Mouse (Mus musculus) adrenal gland, postnatal 14 days (tissue): ENCODE measurements at regions not wholly inside any gene's neighbourhood (a gene's known extent, or its start where the extent isn't known, plus 50 kb on each side); places are given as distances from the start of the nearest gene placed in this dataset.
A peak's percentile ranks its signal among the peaks of the same experiment; 100 is the strongest.

Source experiments
- DNase-seq: peaks from one replicate; pipeline ENCODE4 v3.0.0; 2021; ENCODE audit warnings: mixed read lengths

DNA sequence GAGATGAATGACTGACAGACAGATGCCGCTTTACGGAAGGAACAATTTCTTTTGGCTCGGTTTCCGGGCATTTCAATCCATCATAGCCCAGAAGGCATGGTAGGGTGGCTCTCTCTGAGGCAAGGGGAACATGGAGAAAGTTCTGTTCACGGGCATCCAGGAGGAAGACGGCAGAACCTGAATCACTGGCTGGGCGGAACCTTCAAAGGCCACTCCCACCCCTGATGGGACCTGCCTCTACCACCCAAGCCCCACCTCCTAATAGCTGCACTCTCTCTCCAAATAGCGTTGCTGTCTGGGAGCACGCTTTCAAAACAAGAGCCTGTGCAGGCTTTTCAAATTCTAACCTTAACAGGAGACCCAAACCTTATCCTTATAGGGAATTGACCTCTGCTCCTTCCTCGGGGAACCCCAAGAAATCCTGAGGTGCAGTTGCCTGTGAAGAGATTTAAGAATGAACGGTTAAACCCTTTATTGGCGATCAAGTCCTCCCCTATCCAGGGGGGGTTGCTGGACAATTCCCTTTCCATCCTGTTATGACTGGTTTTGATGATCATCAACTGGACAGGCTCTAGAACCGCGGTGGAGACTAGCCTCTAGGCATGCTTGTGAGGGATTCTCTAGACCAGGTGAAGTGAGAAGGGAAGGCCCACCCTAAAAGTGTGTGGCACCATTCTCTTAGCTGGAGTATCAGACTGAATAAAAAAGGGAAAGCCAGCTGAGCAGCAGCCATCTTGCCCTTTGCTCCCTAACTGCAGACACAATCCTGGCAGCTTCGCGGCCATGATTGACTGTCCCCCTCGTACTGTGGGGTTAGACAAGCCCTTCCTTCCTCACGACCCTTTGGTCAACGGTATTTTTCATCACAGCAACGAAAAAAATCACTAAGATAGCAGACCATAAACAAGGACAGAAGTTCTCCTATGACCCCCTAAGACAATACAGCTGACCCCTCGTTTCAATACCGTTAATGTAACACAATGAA, 184.5 kb upstream of the Dyrk2 start:
- no peak for DNase-seq

- no peak for DNase-seq
Measured at GRCm38 (mm10) chr10:119052441-119053041, 182.5 kb upstream of the Dyrk2 start.

GRCm38 (mm10) chr10:119051598-119051997, 181.6 kb upstream of the Dyrk2 start:
- DNase-seq = no peak

GRCm38 (mm10) chr10:119050017-119050685, 180.1 kb upstream of the Dyrk2 start:
- DNase-seq = no peak

DNA sequence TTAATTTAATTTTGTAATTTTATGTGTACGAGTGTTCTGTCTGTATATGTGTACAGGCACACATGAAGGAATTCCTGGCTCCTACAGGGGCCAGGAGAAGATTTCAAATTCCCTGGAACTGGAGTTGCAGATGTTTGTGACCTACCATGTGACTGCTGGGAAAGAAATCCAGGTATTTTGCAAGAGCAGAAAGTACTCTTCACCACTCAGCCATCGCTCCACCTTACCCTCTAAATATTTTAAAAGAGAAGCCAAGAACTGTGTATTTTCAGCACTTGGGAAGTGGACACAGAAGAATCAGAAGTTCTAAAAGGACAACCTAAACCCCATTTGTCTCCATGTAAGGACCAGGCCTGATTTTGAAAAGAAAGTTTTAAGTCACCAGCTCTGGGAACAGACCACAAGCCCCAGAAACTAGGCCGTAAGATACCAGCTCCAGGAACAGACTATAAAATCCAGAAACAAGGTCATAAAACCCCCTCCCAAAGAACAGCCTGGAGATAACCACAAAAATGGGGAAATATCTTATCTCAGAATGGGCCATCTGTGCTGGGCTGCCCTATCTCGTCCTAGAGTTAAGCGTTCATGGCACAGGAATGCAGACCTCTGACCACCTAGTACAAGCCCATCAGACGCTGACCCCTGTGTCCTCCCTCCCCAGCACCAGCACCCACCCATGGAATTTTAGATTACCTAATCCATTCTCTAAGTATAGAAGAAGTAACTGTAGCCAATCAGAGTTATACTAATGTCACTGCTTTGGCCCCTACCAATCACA, 178.8 kb upstream of the Dyrk2 start:
- DNase-seq = no peak

- no peak for DNase-seq
Measured at GRCm38 (mm10) chr10:119045059-119045458, 175.1 kb upstream of the Dyrk2 start.

DNA sequence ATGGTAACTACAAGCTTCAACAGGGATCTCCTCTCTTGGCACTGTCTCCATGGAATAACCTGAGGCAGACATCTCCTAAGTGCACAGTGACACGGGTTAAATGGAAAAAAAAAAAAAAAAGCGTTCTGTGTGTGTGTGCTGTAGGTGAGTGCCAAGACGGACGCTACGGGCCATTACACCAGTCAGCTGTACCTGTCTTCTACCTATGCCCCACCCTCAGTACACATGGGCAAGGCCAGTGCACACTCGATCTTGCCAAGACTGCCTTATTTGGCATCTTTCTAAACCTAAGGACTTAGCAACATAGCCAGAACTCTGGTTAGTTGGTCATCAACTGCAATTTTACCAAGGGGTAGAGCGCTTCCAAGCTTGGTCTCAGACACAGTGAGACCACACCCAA, 173.1 kb upstream of the Dyrk2 start:
- no peak for DNase-seq

GRCm38 (mm10) chr10:119040205-119040604, 170.2 kb upstream of the Dyrk2 start:
- no peak for DNase-seq

DNA sequence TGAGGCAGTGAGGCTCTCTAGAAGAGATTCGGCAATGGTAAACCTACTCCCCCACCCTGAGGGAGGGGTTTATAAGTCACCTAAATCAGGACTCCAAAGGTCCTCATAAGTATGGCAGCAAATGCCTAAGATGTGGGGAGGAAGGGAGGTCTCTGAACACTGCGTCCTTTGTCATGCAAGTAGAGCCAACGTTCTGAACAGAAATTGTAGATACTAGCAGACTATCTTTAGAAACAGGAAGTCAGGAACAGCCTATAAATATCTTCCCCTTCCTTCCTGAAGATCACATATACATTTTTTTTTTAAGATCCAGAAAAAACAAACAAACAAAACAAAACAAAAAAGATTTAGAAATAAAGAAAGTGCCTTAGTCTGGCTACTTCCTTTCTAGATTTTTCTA, 169.7 kb upstream of the Dyrk2 start:
- DNase-seq = no peak

DNA sequence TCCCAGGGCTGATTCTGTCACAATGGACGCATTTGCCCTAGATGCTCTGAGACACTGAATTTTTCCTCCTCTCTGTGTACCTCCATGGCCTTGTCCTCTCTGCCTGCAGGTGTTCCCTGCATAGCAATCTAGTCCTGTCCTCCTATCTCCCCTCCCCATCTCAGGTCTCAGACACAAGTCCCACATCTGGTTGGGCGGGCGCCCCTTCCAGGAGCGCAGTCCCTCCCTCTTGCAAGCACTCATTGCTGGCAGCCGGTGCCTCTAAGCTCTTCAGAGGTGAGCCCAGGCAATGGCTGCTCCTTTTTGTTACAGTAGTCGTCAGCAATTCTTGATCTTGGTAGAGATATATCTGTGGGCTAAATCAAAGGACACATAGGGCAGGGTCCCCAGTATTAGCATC, 169.0 kb upstream of the Dyrk2 start:
- no peak for DNase-seq

GRCm38 (mm10) chr10:119037781-119038180, 167.8 kb upstream of the Dyrk2 start:
- DNase-seq = no peak

DNA sequence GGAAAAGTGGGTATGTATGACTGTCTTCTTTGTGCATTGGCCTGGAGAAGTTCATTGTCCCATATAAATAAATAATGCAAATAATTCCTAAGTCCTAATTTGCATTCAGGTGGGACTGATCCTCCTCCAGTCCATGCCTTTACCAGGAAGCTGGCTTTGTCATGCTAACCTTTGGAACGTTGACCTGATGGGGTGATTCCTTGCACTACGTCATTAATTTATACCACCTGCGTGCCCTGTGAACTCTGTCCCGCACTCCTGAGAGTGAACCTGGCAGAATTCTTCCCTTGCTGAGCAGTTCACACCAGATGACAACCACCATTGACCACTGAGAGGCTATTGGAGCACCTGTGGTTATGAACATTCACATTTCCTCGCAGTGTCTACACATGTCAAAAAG, 165.9 kb upstream of the Dyrk2 start:
- no peak for DNase-seq

DNA sequence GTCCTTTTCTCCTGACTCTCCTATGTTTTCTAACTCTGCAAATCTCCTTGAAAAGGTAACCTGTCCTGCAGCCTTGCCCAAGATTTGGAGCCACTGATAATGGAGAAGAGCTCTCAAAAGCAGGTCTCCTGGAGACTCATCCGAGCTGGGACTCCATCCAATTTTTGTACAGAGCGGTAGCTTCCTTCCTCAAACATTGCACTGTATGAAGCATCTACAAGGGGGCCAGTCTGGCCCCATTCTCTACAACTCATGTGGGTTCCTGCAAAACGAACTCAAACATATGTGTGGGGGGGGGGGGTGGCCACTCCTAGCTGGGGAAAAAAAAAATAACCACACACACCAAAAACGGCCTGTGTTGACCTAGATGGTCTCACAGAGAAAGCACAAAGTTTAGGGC, 164.4 kb upstream of the Dyrk2 start:
- no peak for DNase-seq

DNA sequence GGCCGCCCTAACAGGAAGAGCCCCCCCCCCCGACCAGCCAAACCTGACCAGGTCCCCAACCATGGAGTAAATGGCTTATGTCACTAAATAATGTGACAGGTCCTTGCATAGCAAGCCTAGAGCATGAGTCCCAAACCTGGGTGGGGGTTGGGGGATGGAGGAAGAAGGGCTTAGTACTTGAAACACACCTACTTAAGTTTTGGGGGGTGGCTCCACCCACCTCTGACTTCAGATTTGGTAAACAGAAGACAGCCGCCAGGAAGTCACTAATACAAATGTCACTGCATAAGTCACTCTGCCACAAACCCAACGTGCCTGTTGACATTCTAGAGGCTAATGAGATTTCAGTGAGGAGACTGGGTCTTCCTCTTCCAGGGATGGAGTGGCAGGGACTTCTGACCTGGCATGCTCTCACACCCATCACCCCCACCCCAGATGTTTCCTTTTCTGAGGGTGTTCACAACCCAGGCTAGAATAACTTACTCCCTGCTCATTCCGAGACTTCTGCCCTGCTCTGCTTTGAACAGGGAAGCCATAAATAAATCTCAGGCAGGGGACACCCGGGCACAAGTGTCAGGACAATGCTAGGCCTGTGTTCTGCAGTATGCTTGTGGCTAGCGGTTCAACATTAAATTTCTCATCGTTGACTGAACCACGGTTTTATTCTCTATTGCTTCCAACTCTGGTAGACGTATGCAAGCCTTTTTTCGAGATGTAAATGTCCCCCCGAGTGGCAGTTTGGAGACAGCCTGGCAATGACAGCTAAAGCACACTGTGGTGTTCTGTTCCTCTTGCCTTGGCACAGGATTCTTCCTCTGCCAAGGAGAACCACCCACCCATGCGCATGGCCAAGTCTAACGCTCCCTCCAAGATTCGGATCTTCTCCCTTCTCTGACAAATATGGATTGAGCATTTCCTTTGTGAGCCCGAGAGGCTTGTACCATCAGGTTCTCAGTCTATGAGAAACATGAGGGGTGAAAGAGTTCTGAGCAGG, 161.6 kb upstream of the Dyrk2 start:
- peak; percentile 20 for DNase-seq

DNA sequence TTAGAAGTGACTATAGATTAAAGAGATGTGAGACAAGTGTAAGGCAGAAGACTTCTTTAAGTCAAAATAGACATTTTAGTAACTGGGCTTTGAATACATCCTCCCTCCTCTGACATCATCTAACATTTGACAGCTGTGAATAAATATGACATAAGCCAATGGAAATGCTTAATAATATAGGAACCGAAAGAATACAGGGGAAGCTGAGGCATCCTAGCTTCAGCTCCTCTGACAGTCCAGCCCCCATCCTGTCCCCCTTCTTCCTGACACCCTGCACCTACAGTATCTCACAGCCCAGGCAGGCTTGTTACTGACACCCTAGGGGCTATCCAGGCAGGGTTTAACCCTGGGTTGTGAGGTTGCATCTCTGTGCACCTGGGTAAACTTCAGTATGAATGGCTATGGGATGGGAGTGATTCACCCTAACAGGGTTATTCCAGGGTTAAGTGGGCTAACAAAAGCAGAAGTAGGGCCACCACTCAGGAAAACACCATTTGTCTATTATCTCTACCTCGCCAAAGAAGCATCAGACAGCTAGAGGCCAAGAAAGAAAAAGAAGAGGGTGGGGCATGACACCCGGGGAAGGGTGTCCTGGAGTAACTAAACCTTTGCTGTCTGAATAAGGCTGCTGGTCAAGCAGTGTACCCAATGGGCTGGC, 158.6 kb upstream of the Dyrk2 start:
- DNase-seq = no peak

DNA sequence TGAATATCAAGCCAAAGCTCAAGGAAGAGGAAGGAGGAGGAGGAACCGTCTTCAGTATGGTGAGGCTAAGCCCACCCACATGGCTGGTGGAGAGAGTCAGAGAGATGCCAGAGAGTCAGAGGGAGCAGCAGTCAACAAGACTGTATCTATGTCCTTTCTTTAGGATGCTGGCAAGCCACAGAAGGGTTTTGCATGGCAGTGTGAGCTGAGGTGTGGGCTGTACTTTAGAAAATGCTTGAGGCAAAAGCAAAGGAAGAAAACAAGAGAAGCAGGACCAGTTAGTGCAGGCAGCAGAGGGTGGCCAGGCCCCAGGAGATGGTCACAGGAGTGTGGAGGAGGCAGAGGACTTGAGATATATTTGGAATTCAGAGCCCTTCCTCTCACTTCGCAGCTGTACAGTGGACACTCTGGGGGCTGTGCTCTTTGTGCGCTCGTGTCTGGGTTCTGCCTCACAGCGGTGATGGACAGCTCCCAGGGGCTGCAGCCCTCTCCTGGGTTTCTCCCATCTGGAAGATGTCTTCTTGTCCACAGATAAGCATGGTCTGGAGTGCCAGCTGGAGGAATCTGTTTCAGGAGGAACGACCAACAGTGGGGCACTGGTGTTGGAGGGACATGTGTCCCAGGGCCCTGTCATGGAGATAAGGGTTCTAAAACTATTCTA, 157.4 kb upstream of the Dyrk2 start:
- no peak for DNase-seq

DNA sequence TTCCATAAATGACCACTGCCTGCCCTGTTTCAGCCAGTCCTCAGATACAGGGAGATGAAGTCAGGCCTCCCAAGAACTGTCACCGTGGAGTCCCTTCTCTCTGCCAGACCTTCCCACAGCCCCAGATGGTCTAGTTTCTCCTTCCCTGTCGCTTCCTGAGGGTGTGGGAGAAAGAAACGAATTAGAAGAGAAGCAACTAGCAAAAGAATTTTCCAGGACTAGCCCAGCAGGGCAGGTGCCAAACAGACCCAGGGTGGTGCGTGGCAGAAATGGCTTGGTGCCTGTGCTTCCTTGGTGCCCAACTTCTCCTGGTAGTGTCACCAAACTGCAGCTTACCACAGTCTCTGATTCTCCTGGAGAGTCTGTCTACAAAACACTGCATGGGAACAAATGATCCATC, 156.3 kb upstream of the Dyrk2 start:
- DNase-seq = no peak

DNA sequence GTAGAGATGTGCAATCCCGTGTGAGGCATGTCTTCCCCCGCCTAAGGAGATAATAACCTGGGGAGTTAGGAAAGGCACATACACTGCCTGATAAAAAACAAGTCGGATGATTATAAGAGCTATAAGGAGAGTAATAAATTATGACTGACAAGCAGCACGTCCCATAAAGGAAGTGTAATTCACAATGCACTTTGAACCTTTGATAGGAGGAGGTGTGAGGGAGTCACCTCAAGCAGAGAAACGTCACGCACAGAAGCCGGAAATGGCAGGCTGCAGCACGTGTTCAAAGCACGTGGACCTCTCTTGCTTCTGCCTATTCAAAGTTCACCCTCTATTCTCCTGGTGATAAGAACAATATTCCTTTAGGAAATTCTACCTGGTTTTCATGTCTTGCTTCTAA, 154.4 kb upstream of the Dyrk2 start:
- DNase-seq = no peak

- no peak for DNase-seq
Measured at GRCm38 (mm10) chr10:119019082-119019481, 149.1 kb upstream of the Dyrk2 start.

- DNase-seq = no peak
Measured at GRCm38 (mm10) chr10:119018490-119018889, 148.5 kb upstream of the Dyrk2 start.
